Mouse (Mus musculus): ENCODE data around the gene Sv2b. TPM values are rescaled to one million over a fixed set of nuclear protein-coding genes. Genes with fewer than 3 reads are reported as not detected.

The Sv2b gene
- polyA plus RNA-seq, 2 experiments: 0.02 TPM; not detected in 1

DNA sequence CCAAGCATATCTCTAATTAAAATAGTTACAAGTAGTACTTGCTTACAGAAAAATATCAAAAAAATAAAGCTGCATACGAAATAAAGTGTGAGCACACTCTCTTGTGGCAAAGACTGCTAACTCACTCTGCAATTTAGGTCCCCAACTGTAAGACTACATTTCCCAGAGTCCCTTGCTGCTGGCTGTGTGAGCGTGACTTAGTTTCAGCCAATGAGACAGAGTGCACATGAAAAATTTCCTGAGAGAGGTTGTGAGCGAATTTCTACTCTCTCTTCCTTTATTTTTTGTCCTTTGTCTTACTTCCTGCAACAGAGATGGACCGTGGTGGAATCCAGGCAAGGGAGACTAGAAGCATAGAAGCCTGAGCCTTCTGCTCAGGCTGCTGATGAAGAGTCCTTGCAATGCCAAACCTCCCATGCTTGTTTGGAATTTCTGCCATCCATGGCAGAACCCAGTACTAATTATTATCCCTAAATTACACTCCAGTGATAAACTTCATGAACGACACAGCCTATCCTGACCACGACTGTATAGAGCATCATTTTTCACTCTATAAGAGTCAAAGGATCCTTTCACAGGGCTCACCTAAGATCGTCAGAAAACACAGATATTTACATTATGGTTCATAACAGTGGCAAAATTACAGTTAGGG is 190.9 kb downstream of the Sv2b start:
- H3K4me3 ChIP-seq (ENCODE audit: insufficient read depth in 1 of 2, low read depth in 2 of 2, low read length in 2 of 2): no peak overlapping the region
- H3K9ac ChIP-seq (replicated peaks): no peak overlapping the region
- H3K9me3 ChIP-seq (ENCODE audit: control insufficient read depth, low read length): no peaks in the 10 kb centered on the region
- H3K36me3 ChIP-seq (replicated peaks; ENCODE audit: control insufficient read depth, insufficient read depth, low read depth): no peaks in the 10 kb centered on the region
- ATAC-seq (ENCODE audit: insufficient read depth): no peak
- TF ChIP-seq CTCF (IDR thresholded peaks at IDR 0.05; ENCODE audit: low read depth): no peak
- TF ChIP-seq EP300 (IDR thresholded peaks at IDR 0.05; ENCODE audit: low read depth): no peak
- peak in 2 of 3 experiments; percentile 6 for DNase-seq (ENCODE audit: low read depth in 3 of 3, low spot score in 3 of 3)
- 27% methylated on average over 7 of the region's 7 CpGs for WGBS (ENCODE audit: insufficient replicate concordance)
- H3K27ac ChIP-seq: no peak overlapping the region
- H3K4me1 ChIP-seq (replicated peaks; ENCODE audit: control insufficient read depth in 2 of 2, insufficient read depth in 2 of 2, low read length in 1 of 2): no peaks in the 10 kb centered on the region
- H3K4me2 ChIP-seq (ENCODE audit: low read depth): peak overlapping the region; percentile 18; the same call in 1 of the 2 replicates
- no peaks in the 10 kb centered on the region for H3K27me3 ChIP-seq (ENCODE audit: control insufficient read depth, insufficient read depth, low read length)

DNA sequence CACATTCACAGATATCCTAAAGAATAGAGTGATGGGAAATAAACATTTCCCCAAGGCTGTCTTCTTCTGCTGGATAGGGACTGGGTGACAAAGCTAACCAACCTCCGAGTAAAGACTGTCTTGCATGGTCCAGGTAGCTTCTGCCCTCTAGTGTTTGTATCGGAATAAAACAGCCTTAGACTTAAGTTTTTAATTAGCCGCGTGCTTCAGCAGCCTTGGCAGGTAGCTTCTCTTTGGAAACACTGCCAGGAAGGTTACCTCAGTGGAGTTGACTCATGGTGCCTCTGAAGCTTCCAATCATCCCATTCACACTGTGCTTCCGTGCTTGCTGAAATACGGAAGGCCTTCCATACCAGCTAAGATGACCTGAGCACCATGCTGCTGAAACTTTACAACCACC is 198.4 kb downstream of the Sv2b start:
- Histone ChIP-seq H3K36me3 (replicated peaks; ENCODE audit: control insufficient read depth, insufficient read depth, low read depth) (no peaks in the 10 kb centered on the region), H3K9me3 (ENCODE audit: control insufficient read depth, low read length) (no peaks in the 10 kb centered on the region), H3K27ac (no peak overlapping the region), H3K4me1 (replicated peaks; ENCODE audit: control insufficient read depth in 2 of 2, insufficient read depth in 2 of 2, low read length in 1 of 2) (no peaks in the 10 kb centered on the region), H3K4me2 (ENCODE audit: low read depth) (no peak overlapping the region), H3K9ac (replicated peaks) (no peak overlapping the region), H3K27me3 (ENCODE audit: control insufficient read depth, insufficient read depth, low read length) (no peaks in the 10 kb centered on the region), H3K4me3 (ENCODE audit: insufficient read depth in 1 of 2, low read depth in 2 of 2, low read length in 2 of 2) (no peak overlapping the region)
- TF ChIP-seq CTCF (IDR thresholded peaks at IDR 0.05; ENCODE audit: low read depth) (peak; percentile 66), EP300 (IDR thresholded peaks at IDR 0.05; ENCODE audit: low read depth) (no peak)
- ATAC-seq (ENCODE audit: insufficient read depth) (no peak), DNase-seq (ENCODE audit: low read depth in 3 of 3, low spot score in 3 of 3) (peak in 2 of 3 experiments; percentile 2 to 10)
- 10% methylated on average over 6 of the region's 6 CpGs for WGBS (ENCODE audit: insufficient replicate concordance)

DNA sequence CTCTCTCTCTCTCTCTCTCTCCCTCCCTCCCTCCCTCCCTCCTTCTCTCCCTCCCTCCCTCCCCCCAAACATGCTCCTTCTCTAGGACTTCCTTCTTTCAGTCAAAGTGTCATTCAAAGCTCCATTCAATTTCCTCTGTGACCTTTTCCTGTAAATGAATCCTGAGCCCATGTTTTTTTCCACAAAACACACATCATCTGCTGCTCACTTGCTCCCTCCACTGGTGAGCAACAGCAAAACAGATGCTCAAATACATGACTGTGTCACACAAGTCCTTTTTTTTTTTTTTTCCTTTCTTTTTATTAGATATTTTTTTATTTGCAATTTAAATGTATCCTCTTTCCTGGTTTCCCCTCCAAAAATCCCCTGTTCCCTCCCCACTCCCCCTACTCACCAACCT is 201.6 kb downstream of the Sv2b start:
- no peaks in the 10 kb centered on the region for H3K9me3 ChIP-seq (ENCODE audit: control insufficient read depth, low read length)
- H3K9ac ChIP-seq (replicated peaks): no peak overlapping the region
- no peak for ATAC-seq (ENCODE audit: insufficient read depth)
- H3K27me3 ChIP-seq (ENCODE audit: control insufficient read depth, insufficient read depth, low read length): no peaks in the 10 kb centered on the region
- H3K4me2 ChIP-seq (ENCODE audit: low read depth): no peak overlapping the region
- no peak overlapping the region for H3K4me3 ChIP-seq (ENCODE audit: insufficient read depth in 1 of 2, low read depth in 2 of 2, low read length in 2 of 2)
- DNase-seq (ENCODE audit: low read depth in 3 of 3, low spot score in 3 of 3): no peak
- TF ChIP-seq CTCF (IDR thresholded peaks at IDR 0.05; ENCODE audit: low read depth) (peak; percentile 43; the same call in 1 of the 2 replicates), EP300 (IDR thresholded peaks at IDR 0.05; ENCODE audit: low read depth) (no peak)
- no peak overlapping the region for H3K27ac ChIP-seq
- H3K4me1 ChIP-seq (replicated peaks; ENCODE audit: control insufficient read depth in 2 of 2, insufficient read depth in 2 of 2, low read length in 1 of 2): no peaks in the 10 kb centered on the region
- no peaks in the 10 kb centered on the region for H3K36me3 ChIP-seq (replicated peaks; ENCODE audit: control insufficient read depth, insufficient read depth, low read depth)

DNA sequence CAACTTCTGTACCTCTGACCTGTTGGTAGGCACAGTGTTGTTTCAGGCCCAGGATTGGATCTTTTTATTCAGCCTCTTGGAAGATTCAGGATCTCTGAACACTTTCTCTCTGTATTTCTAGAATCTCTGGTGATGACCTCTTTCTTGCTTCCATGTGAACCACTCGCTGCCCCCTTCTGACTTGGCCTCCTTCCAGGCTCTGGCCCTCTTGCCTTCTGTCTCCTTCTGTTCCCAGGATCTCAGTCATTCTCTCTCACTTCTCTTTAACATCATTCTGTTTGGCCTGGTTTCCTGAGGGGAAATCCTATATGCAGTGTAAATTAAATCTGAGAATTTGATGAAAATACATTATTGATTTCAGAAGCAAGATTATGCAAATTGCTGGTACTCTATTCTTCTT is 205.2 kb downstream of the Sv2b start:
- no peaks in the 10 kb centered on the region for H3K4me1 ChIP-seq (replicated peaks; ENCODE audit: control insufficient read depth in 2 of 2, insufficient read depth in 2 of 2, low read length in 1 of 2)
- H3K27me3 ChIP-seq (ENCODE audit: control insufficient read depth, insufficient read depth, low read length): no peaks in the 10 kb centered on the region
- H3K36me3 ChIP-seq (replicated peaks; ENCODE audit: control insufficient read depth, insufficient read depth, low read depth): no peaks in the 10 kb centered on the region
- 61% methylated on average over 1 of the region's 1 CpGs for WGBS (ENCODE audit: insufficient replicate concordance)
- DNase-seq (ENCODE audit: low read depth in 3 of 3, low spot score in 3 of 3): no peak
- no peak overlapping the region for H3K4me3 ChIP-seq (ENCODE audit: insufficient read depth in 1 of 2, low read depth in 2 of 2, low read length in 2 of 2)
- no peak for TF ChIP-seq EP300 (IDR thresholded peaks at IDR 0.05; ENCODE audit: low read depth)
- no peak for TF ChIP-seq CTCF (IDR thresholded peaks at IDR 0.05; ENCODE audit: low read depth)
- H3K27ac ChIP-seq: no peak overlapping the region
- no peaks in the 10 kb centered on the region for H3K9me3 ChIP-seq (ENCODE audit: control insufficient read depth, low read length)
- ATAC-seq (ENCODE audit: insufficient read depth): no peak
- H3K4me2 ChIP-seq (ENCODE audit: low read depth): no peak overlapping the region
- no peak overlapping the region for H3K9ac ChIP-seq (replicated peaks)

DNA sequence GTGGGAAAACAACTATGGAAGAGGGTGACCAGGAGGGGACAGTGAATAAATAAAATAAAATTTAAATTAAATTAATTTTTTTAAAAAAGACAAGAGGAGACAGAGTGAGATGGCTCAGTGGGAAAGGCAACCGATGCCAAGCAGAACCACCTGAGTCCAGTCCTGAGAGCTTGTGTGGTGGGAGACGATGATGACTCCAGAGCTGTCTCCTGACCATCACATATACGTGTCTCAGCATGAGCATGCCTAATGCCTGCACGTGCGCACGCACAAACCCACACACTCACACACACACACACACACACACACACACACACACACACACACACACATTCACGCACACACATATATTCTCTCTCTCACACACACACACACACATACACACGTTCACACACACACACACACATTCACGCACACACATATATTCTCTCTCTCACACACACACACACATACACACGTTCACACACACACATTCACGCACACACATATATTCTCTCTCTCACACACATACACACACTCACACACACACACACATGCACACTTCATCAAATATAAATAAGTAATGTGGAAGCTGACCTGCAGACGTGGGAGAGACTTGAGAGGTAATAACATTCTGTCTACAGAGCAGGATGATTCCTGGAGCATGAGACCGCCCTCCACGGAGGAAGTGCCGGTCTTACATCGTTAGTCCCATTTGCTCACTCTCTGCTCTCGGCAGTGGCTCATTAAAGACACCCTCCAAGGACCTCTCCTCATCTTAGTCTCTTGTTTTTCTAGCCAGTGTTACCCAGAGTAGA is 206.3 kb downstream of the Sv2b start:
- no peak for ATAC-seq (ENCODE audit: insufficient read depth)
- WGBS (ENCODE audit: insufficient replicate concordance): 66% methylated on average over 17 of the region's 17 CpGs

More for the DNA sequence above, 206.3 kb downstream of the Sv2b start:
- H3K4me3 ChIP-seq (ENCODE audit: insufficient read depth in 1 of 2, low read depth in 2 of 2, low read length in 2 of 2): no peak overlapping the region
- no peaks in the 10 kb centered on the region for H3K9me3 ChIP-seq (ENCODE audit: control insufficient read depth, low read length)
- no peak overlapping the region for H3K9ac ChIP-seq (replicated peaks)
- no peak overlapping the region for H3K27ac ChIP-seq
- no peak for DNase-seq (ENCODE audit: low read depth in 3 of 3, low spot score in 3 of 3)
- H3K4me2 ChIP-seq (ENCODE audit: low read depth): no peak overlapping the region
- no peak for TF ChIP-seq EP300 (IDR thresholded peaks at IDR 0.05; ENCODE audit: low read depth)
- no peak for TF ChIP-seq CTCF (IDR thresholded peaks at IDR 0.05; ENCODE audit: low read depth)
- H3K27me3 ChIP-seq (ENCODE audit: control insufficient read depth, insufficient read depth, low read length): no peaks in the 10 kb centered on the region
- no peaks in the 10 kb centered on the region for H3K36me3 ChIP-seq (replicated peaks; ENCODE audit: control insufficient read depth, insufficient read depth, low read depth)
- no peaks in the 10 kb centered on the region for H3K4me1 ChIP-seq (replicated peaks; ENCODE audit: control insufficient read depth in 2 of 2, insufficient read depth in 2 of 2, low read length in 1 of 2)

Data from liver, embryonic 14.5 days (tissue).